Mouse (Mus musculus): Measurements from ENCODE around the gene Fbxo27. TPM values are rescaled to one million over a fixed set of nuclear protein-coding genes. Genes with fewer than 3 reads are reported as not detected.
A peak's percentile ranks its signal among the peaks of the same experiment; 100 is the strongest.

The Fbxo27 gene
- total and polyA plus RNA-seq, 3 experiments = not detected

DNA sequence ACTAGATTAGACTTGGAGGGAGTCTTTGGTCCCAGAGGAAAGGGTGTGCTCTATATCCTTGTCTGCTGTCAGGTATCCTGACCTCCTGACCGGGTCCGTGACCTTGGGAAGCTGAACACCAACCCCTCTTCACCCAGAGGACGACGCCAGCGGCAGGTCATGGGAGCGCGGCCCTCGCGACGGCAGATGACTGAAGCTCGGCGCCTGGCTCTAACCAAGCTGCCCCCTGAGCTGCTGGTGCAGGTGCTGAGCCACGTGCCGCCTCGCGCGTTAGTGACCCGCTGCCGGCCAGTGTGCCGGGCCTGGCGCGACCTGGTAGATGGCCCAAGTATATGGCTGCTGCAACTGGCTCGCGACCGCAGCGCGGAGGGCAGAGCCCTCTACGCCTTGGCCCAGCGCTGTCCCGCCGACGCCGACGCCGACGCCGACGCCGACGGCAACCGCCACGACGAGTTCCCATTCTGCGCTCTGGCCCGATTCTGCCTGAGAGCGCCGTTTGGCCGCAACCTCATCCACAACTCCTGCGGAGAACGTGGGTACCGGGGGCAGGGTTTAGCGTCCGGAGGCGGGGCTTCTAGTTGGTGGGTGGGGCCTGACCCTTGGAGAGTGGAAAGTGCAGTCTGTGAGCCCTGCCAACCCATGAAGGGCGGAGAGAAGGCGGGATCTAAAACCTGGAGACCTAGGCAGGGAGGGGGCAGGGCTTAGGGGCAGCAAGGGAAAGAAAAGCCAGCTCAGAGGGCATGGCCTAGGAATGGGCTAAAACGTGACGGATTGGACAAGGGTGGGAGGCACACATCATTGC lies 39.9 kb downstream of the Fbxo27 start:
- TF ChIP-seq POLR2AphosphoS5 (IDR thresholded peaks at IDR 0.05; ENCODE audit: insufficient replicate concordance, low read depth, low read length) (no peak), CTCF (IDR thresholded peaks at IDR 0.05; ENCODE audit: low read depth, low read length) (no peak), GATA1 (IDR thresholded peaks at IDR 0.05; ENCODE audit: borderline replicate concordance, low read length) (no peak), TAL1 (conservative IDR thresholded peaks at IDR 0.05; ENCODE audit: low read depth, low read length) (no peak), GATA2 (IDR thresholded peaks at IDR 0.05; ENCODE audit: borderline replicate concordance, low read depth, low read length) (no peak)
- Histone ChIP-seq H3K4me1 (ENCODE audit: insufficient read depth, low read depth, low read length) (peaks cover 3% of the 10 kb centered on the region; the same call in 1 of the 2 replicates), H3K4me3 (ENCODE audit: low read depth, low read length) (no peak overlapping the region), H3K27me3 (ENCODE audit: insufficient read depth, low read length) (peaks cover 8% of the 10 kb centered on the region; the same call in 1 of the 2 replicates), H3K9me3 (replicated peaks) (peaks cover 9% of the 10 kb centered on the region), H3K36me3 (replicated peaks) (peaks cover 5% of the 10 kb centered on the region)
- no peak for DNase-seq (ENCODE audit: low spot score)
- no peak for ATAC-seq (ENCODE audit: extremely low read depth, insufficient number of reproducible peaks, low FRiP score, poor library complexity, severe bottlenecking)

DNA sequence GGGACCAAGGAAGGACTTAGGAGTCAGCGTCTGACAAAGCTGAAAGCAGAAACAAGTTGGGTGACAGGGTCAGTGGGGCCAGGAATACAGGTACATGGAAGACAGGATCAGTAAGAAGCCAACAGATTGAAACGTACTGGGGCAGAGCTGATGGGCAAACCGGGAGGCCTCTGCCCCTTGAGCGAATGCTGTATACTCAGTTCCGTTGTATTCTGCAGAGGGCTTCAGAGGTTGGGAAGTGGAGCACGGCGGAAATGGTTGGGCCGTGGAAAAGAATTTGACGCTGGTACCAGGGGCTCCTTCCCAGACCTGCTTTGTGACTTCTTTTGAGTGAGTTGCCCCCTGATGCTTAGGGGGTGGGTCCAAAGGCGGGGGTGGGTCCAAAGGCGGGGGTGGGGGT lies 40.6 kb downstream of the Fbxo27 start:
- Histone ChIP-seq H3K36me3 (replicated peaks) (peaks cover 8% of the 10 kb centered on the region), H3K27me3 (ENCODE audit: insufficient read depth, low read length) (peaks cover 7% of the 10 kb centered on the region; the same call in 1 of the 2 replicates), H3K4me1 (ENCODE audit: insufficient read depth, low read depth, low read length) (peaks cover 3% of the 10 kb centered on the region; the same call in 1 of the 2 replicates), H3K4me3 (ENCODE audit: low read depth, low read length) (no peak overlapping the region), H3K9me3 (replicated peaks) (peaks cover 9% of the 10 kb centered on the region)
- DNase-seq (ENCODE audit: low spot score) (no peak), ATAC-seq (ENCODE audit: extremely low read depth, insufficient number of reproducible peaks, low FRiP score, poor library complexity, severe bottlenecking) (no peak)
- TF ChIP-seq GATA1 (IDR thresholded peaks at IDR 0.05; ENCODE audit: borderline replicate concordance, low read length) (no peak), POLR2AphosphoS5 (IDR thresholded peaks at IDR 0.05; ENCODE audit: insufficient replicate concordance, low read depth, low read length) (no peak), GATA2 (IDR thresholded peaks at IDR 0.05; ENCODE audit: borderline replicate concordance, low read depth, low read length) (no peak), CTCF (IDR thresholded peaks at IDR 0.05; ENCODE audit: low read depth, low read length) (no peak), TAL1 (conservative IDR thresholded peaks at IDR 0.05; ENCODE audit: low read depth, low read length) (no peak)

DNA sequence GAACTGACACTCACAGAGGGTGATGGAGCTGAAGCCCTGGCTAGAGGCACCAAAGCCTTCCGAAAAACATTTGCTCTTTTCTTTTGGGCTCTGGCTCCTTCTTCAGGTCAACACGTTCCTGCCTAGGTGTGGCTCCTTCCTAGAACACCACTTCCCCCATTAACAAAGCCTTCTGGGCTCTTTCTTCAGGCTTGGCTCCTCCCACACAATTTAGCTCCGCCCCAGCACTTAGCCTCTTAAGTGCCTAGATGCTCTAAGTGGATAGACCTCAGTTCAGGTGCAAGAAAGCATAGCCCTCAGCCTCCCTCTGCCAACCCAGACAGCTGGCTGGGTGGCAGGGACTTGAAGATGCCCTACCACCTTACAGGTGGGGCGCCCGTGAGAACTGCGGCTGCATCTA lies 43.1 kb downstream of the Fbxo27 start:
- H3K27me3 ChIP-seq (ENCODE audit: insufficient read depth, low read length) = peaks cover 2% of the 10 kb centered on the region; the same call in 1 of the 2 replicates
- no peak overlapping the region for H3K4me3 ChIP-seq (ENCODE audit: low read depth, low read length)
- peaks cover 9% of the 10 kb centered on the region for H3K9me3 ChIP-seq (replicated peaks)
- TF ChIP-seq GATA2 (IDR thresholded peaks at IDR 0.05; ENCODE audit: borderline replicate concordance, low read depth, low read length) = no peak
- TF ChIP-seq POLR2AphosphoS5 (IDR thresholded peaks at IDR 0.05; ENCODE audit: insufficient replicate concordance, low read depth, low read length) = no peak
- TF ChIP-seq CTCF (IDR thresholded peaks at IDR 0.05; ENCODE audit: low read depth, low read length) = no peak
- TF ChIP-seq TAL1 (conservative IDR thresholded peaks at IDR 0.05; ENCODE audit: low read depth, low read length) = no peak
- TF ChIP-seq GATA1 (IDR thresholded peaks at IDR 0.05; ENCODE audit: borderline replicate concordance, low read length) = no peak
- ATAC-seq (ENCODE audit: extremely low read depth, insufficient number of reproducible peaks, low FRiP score, poor library complexity, severe bottlenecking) (no peak), DNase-seq (ENCODE audit: low spot score) (no peak)
- H3K36me3 ChIP-seq (replicated peaks) = peaks cover 31% of the 10 kb centered on the region
- H3K4me1 ChIP-seq (ENCODE audit: insufficient read depth, low read depth, low read length) = peaks cover 19% of the 10 kb centered on the region

DNA sequence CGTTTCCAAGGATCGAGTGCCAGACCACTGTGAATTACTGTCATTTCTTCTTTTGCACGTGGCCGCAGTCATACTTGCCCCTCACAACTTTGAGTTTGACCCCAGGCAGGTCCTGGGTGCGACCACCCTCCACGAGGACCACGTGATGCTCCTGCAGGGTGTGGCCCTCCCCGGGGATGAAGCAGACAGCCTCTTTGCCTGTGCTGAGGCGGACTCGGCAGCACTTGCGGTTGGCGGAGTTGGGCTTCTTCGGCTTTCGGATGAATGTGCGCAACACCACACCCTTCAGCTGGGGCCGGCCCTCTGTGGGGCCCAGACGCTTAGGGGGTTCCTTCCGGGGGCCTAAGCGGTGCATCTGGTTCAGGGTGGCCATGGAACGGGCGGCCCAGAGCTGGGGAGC lies 47.2 kb downstream of the Fbxo27 start:
- no peak for ATAC-seq (ENCODE audit: extremely low read depth, insufficient number of reproducible peaks, low FRiP score, poor library complexity, severe bottlenecking)
- TF ChIP-seq GATA2 (IDR thresholded peaks at IDR 0.05; ENCODE audit: borderline replicate concordance, low read depth, low read length) (no peak), TAL1 (conservative IDR thresholded peaks at IDR 0.05; ENCODE audit: low read depth, low read length) (no peak), POLR2AphosphoS5 (IDR thresholded peaks at IDR 0.05; ENCODE audit: insufficient replicate concordance, low read depth, low read length) (no peak), GATA1 (IDR thresholded peaks at IDR 0.05; ENCODE audit: borderline replicate concordance, low read length) (no peak), CTCF (IDR thresholded peaks at IDR 0.05; ENCODE audit: low read depth, low read length) (no peak)

DNA sequence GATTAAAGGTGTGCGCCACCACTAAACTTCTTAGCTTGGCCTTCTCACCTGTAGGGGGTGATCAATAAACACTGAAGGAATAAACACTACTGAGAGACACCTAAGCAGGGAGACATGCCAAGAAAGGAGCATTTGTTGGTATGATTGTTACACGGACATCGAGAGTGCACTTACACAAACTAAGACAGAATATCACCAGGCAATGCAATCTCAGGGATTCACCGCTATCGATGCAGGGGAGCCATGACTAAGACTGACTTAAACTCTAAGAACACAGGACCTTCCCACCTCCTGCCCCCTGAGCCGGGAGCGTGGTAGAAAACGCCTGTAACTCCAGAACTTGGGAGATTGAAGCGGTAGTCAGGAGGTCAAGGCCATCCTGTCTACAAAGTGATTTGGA lies 48.3 kb downstream of the Fbxo27 start:
- H3K36me3 ChIP-seq (replicated peaks) = peaks cover 52% of the 10 kb centered on the region
- H3K27me3 ChIP-seq (ENCODE audit: insufficient read depth, low read length) = no peaks in the 10 kb centered on the region
- H3K4me3 ChIP-seq (ENCODE audit: low read depth, low read length) = peak overlapping the region; percentile 81
- DNase-seq (ENCODE audit: low spot score) (no peak), ATAC-seq (ENCODE audit: extremely low read depth, insufficient number of reproducible peaks, low FRiP score, poor library complexity, severe bottlenecking) (no peak)
- H3K4me1 ChIP-seq (ENCODE audit: insufficient read depth, low read depth, low read length) = peaks cover 39% of the 10 kb centered on the region
- TF ChIP-seq CTCF (IDR thresholded peaks at IDR 0.05; ENCODE audit: low read depth, low read length) = no peak
- no peak for TF ChIP-seq POLR2AphosphoS5 (IDR thresholded peaks at IDR 0.05; ENCODE audit: insufficient replicate concordance, low read depth, low read length)
- TF ChIP-seq GATA2 (IDR thresholded peaks at IDR 0.05; ENCODE audit: borderline replicate concordance, low read depth, low read length) = no peak
- no peaks in the 10 kb centered on the region for H3K9me3 ChIP-seq (replicated peaks)

More for the DNA sequence above, 47.2 kb downstream of the Fbxo27 start:
- Histone ChIP-seq H3K27me3 (ENCODE audit: insufficient read depth, low read length) (no peaks in the 10 kb centered on the region), H3K4me3 (ENCODE audit: low read depth, low read length) (peak overlapping the region; percentile 34; the same call in 1 of the 2 replicates), H3K36me3 (replicated peaks) (peaks cover 41% of the 10 kb centered on the region), H3K4me1 (ENCODE audit: insufficient read depth, low read depth, low read length) (peaks cover 42% of the 10 kb centered on the region), H3K9me3 (replicated peaks) (no peaks in the 10 kb centered on the region)
- DNase-seq (ENCODE audit: low spot score) = no peak

DNA sequence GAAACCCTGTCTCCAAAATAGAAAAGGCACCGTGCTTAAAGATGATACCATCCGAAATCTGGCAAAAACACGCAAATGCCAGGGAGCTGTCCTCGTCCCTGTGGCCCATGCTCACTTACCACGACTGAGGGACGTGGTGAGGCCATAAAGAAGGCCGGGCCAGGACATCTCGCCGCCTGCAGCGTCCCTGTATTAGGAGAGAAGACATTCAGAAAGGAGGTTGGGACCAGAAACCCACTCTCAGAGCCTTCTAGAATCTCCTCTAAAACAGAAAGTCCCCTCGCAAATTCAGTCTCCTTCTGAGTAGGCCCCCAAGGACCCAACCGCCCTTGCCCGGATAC lies 48.7 kb downstream of the Fbxo27 start:
- Histone ChIP-seq H3K4me1 (ENCODE audit: insufficient read depth, low read depth, low read length) (peaks cover 39% of the 10 kb centered on the region), H3K36me3 (replicated peaks) (peaks cover 56% of the 10 kb centered on the region), H3K27me3 (ENCODE audit: insufficient read depth, low read length) (no peaks in the 10 kb centered on the region), H3K9me3 (replicated peaks) (no peaks in the 10 kb centered on the region), H3K4me3 (ENCODE audit: low read depth, low read length) (peak overlapping the region; percentile 81)
- no peak for ATAC-seq (ENCODE audit: extremely low read depth, insufficient number of reproducible peaks, low FRiP score, poor library complexity, severe bottlenecking)
- TF ChIP-seq CTCF (IDR thresholded peaks at IDR 0.05; ENCODE audit: low read depth, low read length) (no peak), TAL1 (conservative IDR thresholded peaks at IDR 0.05; ENCODE audit: low read depth, low read length) (no peak), POLR2AphosphoS5 (IDR thresholded peaks at IDR 0.05; ENCODE audit: insufficient replicate concordance, low read depth, low read length) (no peak), GATA1 (IDR thresholded peaks at IDR 0.05; ENCODE audit: borderline replicate concordance, low read length) (no peak)
- peak; percentile 26 for DNase-seq (ENCODE audit: low spot score)
